Mouse (Mus musculus) right cerebral cortex, adult 2 months (tissue): ENCODE data around the gene Nf2.

ENCODE experiments used
- DNase-seq, 2 experiments: peaks; one replicate each; pipeline ENCODE4 v3.0.0; 2021 to 2022; ENCODE audit warnings: low spot score in 2 of 2

Nf2 gene

GRCm38 (mm10) chr11:4793006-4793405 is 56.3 kb downstream of the Nf2 start:
- no peak for DNase-seq

- DNase-seq = no peak
These were observed 57.8 kb downstream of the Nf2 start for GRCm38 (mm10) chr11:4791549-4791948.

GRCm38 (mm10) chr11:4789691-4790090 is 59.6 kb downstream of the Nf2 start:
- no peak for DNase-seq

- DNase-seq = no peak
These were observed 64.7 kb downstream of the Nf2 start for GRCm38 (mm10) chr11:4784629-4785142.

- DNase-seq = no peak
These were observed 66.2 kb downstream of the Nf2 start for GRCm38 (mm10) chr11:4783116-4783515.

GRCm38 (mm10) chr11:4780927-4781326 is 68.4 kb downstream of the Nf2 start:
- DNase-seq = no peak

- peak; percentile 73 to 78 for DNase-seq
These were observed 76.4 kb downstream of the Nf2 start for GRCm38 (mm10) chr11:4772925-4773324.

GRCm38 (mm10) chr11:4771756-4772155 is 77.6 kb downstream of the Nf2 start:
- DNase-seq = no peak

- no peak for DNase-seq
These were observed 79.5 kb downstream of the Nf2 start for GRCm38 (mm10) chr11:4769881-4770280.

- no peak for DNase-seq
These were observed 80.0 kb downstream of the Nf2 start for GRCm38 (mm10) chr11:4769293-4769692.

GRCm38 (mm10) chr11:4768399-4768798 is 80.9 kb downstream of the Nf2 start:
- DNase-seq = no peak

GRCm38 (mm10) chr11:4764476-4764875 is 84.9 kb downstream of the Nf2 start:
- no peak for DNase-seq

- DNase-seq = no peak
These were observed 85.7 kb downstream of the Nf2 start for GRCm38 (mm10) chr11:4763631-4764030.

GRCm38 (mm10) chr11:4762511-4762910 is 86.8 kb downstream of the Nf2 start:
- no peak for DNase-seq

GRCm38 (mm10) chr11:4761991-4762390 is 87.3 kb downstream of the Nf2 start:
- DNase-seq = no peak

GRCm38 (mm10) chr11:4760438-4760837 is 88.9 kb downstream of the Nf2 start:
- DNase-seq = no peak

- no peak for DNase-seq
These were observed 91.6 kb downstream of the Nf2 start for GRCm38 (mm10) chr11:4757789-4758158.

GRCm38 (mm10) chr11:4756984-4757788 is 92.2 kb downstream of the Nf2 start:
- DNase-seq = no peak

GRCm38 (mm10) chr11:4756460-4756859 is 92.9 kb downstream of the Nf2 start:
- DNase-seq = no peak

- no peak for DNase-seq
These were observed 94.5 kb downstream of the Nf2 start for GRCm38 (mm10) chr11:4754867-4755266.

GRCm38 (mm10) chr11:4754036-4754435 is 95.3 kb downstream of the Nf2 start:
- DNase-seq = no peak

- no peak for DNase-seq
These were observed 96.5 kb downstream of the Nf2 start for GRCm38 (mm10) chr11:4752836-4753235.

- DNase-seq = no peak
These were observed 99.1 kb downstream of the Nf2 start for GRCm38 (mm10) chr11:4750263-4750662.

- no peak for DNase-seq
These were observed 102.1 kb downstream of the Nf2 start for GRCm38 (mm10) chr11:4747285-4747684.
